Mouse (Mus musculus): ENCODE data around the gene Grid1. TPM values are rescaled to one million over a fixed set of nuclear protein-coding genes. Genes with fewer than 3 reads are reported as not detected.

Grid1 gene
- polyA plus RNA-seq, 1 experiment, result not detected

GRCm38 (mm10) chr14:35575285-35575684, 755.4 kb downstream of the Grid1 start:
- 73% methylated on average over 6 of the region's 6 CpGs for WGBS
- TF ChIP-seq POLR2A (IDR thresholded peaks at IDR 0.05; ENCODE audit: insufficient read depth, low read depth, low read length) (no peak), CTCF (IDR thresholded peaks at IDR 0.05; ENCODE audit: insufficient read depth, low read depth, low read length) (no peak)
- no peaks in the 10 kb centered on the region for H3K4me1 ChIP-seq (ENCODE audit: control insufficient read depth, insufficient read depth, low read length)
- no peak overlapping the region for H3K4me3 ChIP-seq (ENCODE audit: insufficient read depth, low read depth, low read length)
- H3K27ac ChIP-seq (ENCODE audit: insufficient read depth, low read depth, low read length), result no peak overlapping the region

- no peaks in the 10 kb centered on the region for H3K4me1 ChIP-seq (ENCODE audit: control insufficient read depth, insufficient read depth, low read length)
- no peak for TF ChIP-seq CTCF (IDR thresholded peaks at IDR 0.05; ENCODE audit: insufficient read depth, low read depth, low read length)
- no peak for TF ChIP-seq POLR2A (IDR thresholded peaks at IDR 0.05; ENCODE audit: insufficient read depth, low read depth, low read length)
- no peak overlapping the region for H3K4me3 ChIP-seq (ENCODE audit: insufficient read depth, low read depth, low read length)
- 88% methylated on average over 5 of the region's 5 CpGs for WGBS
- H3K27ac ChIP-seq (ENCODE audit: insufficient read depth, low read depth, low read length), result no peak overlapping the region
Observed at GRCm38 (mm10) chr14:35625749-35626148, 805.8 kb downstream of the Grid1 start.

Other genes starting within 250 kb of the Grid1 start
- not detected in 2 replicates for gene Ldb3, start 231.4 kb upstream of the Grid1 start, polyA plus RNA-seq (2012; ENCODE audit: insufficient read depth, insufficient read length, low replicate concordance, missing spikeins)
- gene Opn4, start 220.0 kb upstream of the Grid1 start, polyA plus RNA-seq (2012; ENCODE audit: insufficient read depth, insufficient read length, low replicate concordance, missing spikeins), result not detected in 2 replicates
- 97.6 TPM in 1 of 2 replicates, not detected in the other for gene Wapl, start 146.2 kb upstream of the Grid1 start, polyA plus RNA-seq (2012; ENCODE audit: insufficient read depth, insufficient read length, low replicate concordance, missing spikeins)